Mouse (Mus musculus) kidney, adult 8-10 months (tissue): Measurements from ENCODE around the gene Klk4.

Source experiments
- DNase-seq, 2 experiments: peaks; one replicate each; pipeline ENCODE4 v3.0.0; 2022

Gene Klk4

DNA sequence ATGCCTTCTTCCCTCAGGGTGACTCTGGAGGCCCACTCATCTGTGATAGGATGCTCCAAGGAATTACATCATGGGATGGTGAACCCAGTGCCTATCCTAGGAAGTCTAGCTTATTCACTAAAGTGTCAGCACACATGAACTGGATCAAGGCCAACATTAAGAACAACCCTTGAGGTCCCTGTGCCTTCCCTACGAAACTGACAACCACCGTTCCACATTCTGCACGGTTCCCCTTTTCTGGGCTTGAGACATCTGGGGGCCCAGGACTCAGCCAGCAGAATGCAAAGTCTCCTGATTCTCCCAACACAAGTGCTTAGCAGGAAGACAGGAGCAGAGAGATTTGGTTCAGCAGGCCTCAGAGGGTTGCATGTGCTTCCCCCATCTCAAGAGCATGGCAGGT is 39.6 kb downstream of the Klk4 start:
- no peak for DNase-seq

DNA sequence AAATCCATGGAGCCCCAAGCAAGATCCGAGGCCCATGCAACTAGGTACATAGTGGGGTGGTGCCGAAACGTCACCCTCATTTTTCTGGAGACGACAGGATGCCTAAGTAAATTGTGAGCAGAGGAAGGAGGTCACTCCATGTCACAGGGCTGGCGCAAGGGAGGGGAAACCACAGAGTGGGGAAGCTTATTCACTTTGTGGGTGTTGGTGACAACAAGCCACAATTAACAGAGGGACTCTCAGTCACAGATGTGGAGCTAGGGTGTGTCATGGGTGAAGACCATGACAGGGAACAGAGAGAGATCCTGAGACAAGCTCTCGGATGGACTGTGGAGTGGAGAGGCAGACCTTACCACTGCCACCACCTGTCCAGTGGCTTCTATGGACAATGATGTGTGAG is 40.1 kb downstream of the Klk4 start:
- no peak for DNase-seq

DNA sequence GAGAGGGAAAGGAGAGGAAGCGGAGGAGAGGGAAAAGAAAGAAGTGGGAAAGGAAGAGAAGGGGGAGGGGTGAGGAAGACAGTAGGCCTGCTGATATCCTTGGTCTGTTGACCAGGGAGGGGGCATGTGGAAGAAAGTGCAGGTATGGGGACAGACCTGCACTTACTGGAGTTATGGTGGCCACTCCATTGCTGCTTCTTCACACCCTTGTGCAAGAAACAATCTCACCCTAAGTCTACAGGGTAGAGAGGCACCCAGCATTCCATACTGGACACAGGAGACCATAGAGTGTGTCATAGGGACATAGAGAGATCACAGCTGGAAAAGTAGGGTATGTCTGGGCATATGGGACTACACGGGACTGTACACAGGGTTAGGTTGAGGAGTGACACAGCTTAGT is 41.0 kb downstream of the Klk4 start:
- DNase-seq: no peak

DNA sequence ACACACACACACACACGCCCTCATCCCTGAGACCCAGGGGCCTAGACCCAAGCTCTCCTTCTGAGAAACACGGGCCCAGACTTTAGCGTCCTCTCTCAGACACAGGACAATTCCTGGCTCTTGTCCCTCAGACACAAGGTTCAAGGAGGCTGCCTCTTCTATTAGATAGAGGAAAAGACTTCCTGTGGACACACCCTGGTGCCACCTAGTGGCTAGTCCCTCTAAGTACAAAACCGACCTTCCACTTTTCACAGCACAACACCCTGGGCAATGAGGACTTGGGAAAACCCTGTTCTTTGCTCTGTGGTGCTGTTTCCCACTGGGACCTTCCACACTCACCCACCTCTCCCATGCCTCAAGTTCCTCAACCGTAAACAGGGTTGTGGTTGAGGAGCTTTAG is 45.0 kb downstream of the Klk4 start:
- peak in 1 of 2 experiments; percentile 19 for DNase-seq

DNA sequence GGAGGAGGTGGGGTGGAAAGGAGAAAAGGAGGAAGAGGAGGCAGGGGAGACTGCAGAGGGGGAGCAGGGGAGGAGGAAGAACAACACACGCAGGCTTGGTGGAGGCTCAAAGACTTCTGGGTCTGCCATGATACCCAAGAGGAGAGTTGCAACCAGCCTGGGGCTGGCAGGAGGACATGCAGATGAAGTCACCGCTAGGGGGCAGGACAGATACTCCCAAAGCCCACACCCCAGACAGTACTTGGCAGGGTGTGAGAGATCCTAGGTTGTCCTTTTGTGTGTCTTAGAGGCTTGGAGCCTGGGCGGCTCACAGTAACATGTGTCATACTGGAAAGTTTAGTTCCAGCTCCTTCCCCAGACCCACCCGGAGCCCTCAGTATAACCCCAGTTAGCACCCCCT is 47.6 kb downstream of the Klk4 start:
- DNase-seq: peak; percentile 23 to 39

DNA sequence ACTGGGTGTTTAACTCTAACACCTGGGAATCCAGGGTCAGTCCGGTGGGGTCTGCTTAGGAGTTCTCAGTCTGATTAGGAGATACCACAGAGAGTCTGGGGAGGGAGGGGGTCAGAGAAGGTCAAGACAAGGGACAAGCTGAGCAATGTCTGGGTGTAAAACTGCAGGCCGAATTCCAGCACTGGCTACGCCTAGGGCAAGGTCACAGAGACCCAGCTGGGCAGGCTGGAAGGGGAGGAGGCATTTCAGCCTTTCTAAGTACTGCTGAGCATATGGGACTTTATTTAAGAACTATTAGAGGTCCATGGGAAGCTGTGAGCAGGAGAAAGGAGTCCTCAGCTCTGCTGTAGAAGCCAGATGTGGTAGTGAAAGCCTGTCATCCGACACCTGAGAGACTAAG is 51.4 kb downstream of the Klk4 start:
- DNase-seq: no peak

DNA sequence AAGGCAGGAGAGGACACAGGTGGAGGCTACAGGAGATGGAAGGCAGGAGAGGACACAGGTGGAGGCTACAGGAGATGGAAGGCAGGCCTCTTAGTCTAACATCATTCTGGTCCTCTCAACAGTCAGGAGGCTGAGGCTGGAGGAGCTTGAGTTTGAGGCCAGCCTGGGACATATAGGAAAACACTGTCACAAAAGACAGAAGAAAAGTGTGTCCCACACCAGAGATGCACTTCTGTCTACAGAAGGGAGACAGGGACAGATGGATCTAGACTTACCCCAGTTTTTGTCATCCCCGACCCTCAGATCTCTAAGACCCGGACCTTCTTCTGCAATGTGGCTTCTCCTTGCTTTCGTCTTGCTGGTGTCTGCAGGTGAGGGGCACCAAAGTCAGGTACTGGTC is 52.5 kb downstream of the Klk4 start, which contains the start of gene Klk15:
Gene Klk15, plus strand, starts transcription at position 301 of the 400 bp plus-strand sequence.
- DNase-seq: no peak

DNA sequence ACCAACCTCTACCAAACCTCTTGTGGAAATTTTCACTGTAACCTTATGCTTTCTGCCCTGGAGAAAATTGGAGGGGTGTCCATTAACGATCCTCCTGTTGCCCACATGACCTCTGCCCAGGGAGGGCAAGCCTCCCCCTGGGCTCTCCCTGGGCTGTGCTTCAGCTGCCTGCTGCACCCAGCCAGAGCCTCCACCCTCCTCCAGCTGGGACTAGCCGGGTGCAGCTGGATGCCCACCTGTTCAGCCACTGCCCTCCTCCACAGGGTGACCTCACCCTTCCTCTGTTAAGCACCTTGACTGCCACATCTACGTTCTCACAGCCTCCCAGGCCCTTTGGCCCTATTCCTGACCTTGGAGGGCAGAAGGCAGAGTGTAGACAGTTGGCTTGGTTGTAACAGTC is 53.8 kb downstream of the Klk4 start:
- DNase-seq: peak; percentile 26 to 61
